Mouse (Mus musculus) midbrain, postnatal 0 days (tissue): Measurements from ENCODE around the gene Hhex. TPM values are rescaled to one million over a fixed set of nuclear protein-coding genes. Genes with fewer than 3 reads are reported as not detected.

Source experiments
- ATAC-seq: fragments of 200-750 bp; cut with Nextera tagmentation; 2 replicates; pipeline ENCODE4 v1.8.0; 2017; ENCODE audit warnings: moderate number of reproducible peaks, mild to moderate bottlenecking, moderate TSS enrichment, moderate library complexity; ENCODE audit not compliant: low FRiP score
- DNase-seq: peaks from one replicate; pipeline ENCODE4 v3.0.0-alpha.2; 2015; ENCODE audit warnings: low spot score
- H3K27ac ChIP-seq: fragments of 300-500 bp; sonication (generic); 2 replicates; pipeline ENCODE4 v1.5.1; 2014; ENCODE audit warnings: low read depth, mild to moderate bottlenecking, low read length, mixed read lengths
- H3K27me3 ChIP-seq: fragments of 300-500 bp; sonication (generic); 2 replicates; pipeline ENCODE4 v1.6.1; 2014; ENCODE audit warnings: low read length, control low read depth, mixed read lengths; ENCODE audit not compliant: insufficient read depth
- H3K36me3 ChIP-seq: fragments of 300-500 bp; sonication (generic); 2 replicates; pipeline ENCODE4 v1.6.1; 2014; ENCODE audit warnings: low read length, control low read depth, mixed read lengths; ENCODE audit not compliant: insufficient read depth
- H3K4me1 ChIP-seq: fragments of 300-500 bp; sonication (generic); 2 replicates; pipeline ENCODE4 v1.6.1; 2014; ENCODE audit warnings: mild to moderate bottlenecking, control low read depth, antibody characterized with exemption, low read length, mixed read lengths; ENCODE audit not compliant: insufficient read depth
- H3K4me2 ChIP-seq: fragments of 300-500 bp; sonication (generic); 2 replicates; pipeline ENCODE4 v1.6.1; 2014; ENCODE audit warnings: low read depth, mild to moderate bottlenecking, low read length, mixed read lengths; ENCODE audit not compliant: poor library complexity, severe bottlenecking
- H3K4me3 ChIP-seq: fragments of 300-500 bp; sonication (generic); 2 replicates; pipeline ENCODE4 v1.5.1; 2014; ENCODE audit warnings: low read depth, mild to moderate bottlenecking, low read length, moderate library complexity
- H3K9ac ChIP-seq: fragments of 300-500 bp; sonication (generic); replicated peaks from 2 replicates; pipeline ENCODE4 v1.6.1; 2014; ENCODE audit warnings: mild to moderate bottlenecking, low read length, moderate library complexity, mixed read lengths; ENCODE audit not compliant: poor library complexity, severe bottlenecking
- H3K9me3 ChIP-seq: fragments of 300-500 bp; sonication (generic); 2 replicates; pipeline ENCODE4 v1.6.1; 2016; ENCODE audit warnings: low read length, control low read depth
- CTCF ChIP-seq: IDR thresholded peaks from 2 replicates; pipeline ENCODE4 v1.5.1; 2016; ENCODE audit warnings: antibody characterized with exemption, mild to moderate bottlenecking
- WGBS: fragments of 180-500 bp; shearing (Covaris S2); extraction: QIAGEN DNeasy Blood & Tissue Kit; methylation state at CpG from one replicate; pipeline ENCODE4 v1.1.7; 2014; 5-methylcytosine and 5-hydroxymethylcytosine counted together
- polyA plus RNA-seq: library from polyadenylated mRNA; unstranded; fragments of >200 nt; fragmentation: Nextera tagmentation; extraction: Ambion mirVana; gene quantifications from 2 replicates; pipeline ENCODE4 v1.2.1, GENCODE M21; 2015
- total RNA-seq: library from RNA; depleted of rRNA; stranded (reverse); fragments of >200 nt; gene quantifications from 2 replicates; pipeline ENCODE4 v1.2.3, GENCODE M21; 2014

The Hhex gene
- total and polyA plus RNA-seq, 2 experiments from 2014 or later, result 0.99 to 3.5 TPM

GRCm38 (mm10) chr19:37435041-37435852 is 637 bp downstream of the Hhex start:
- peak overlapping the region; percentile 14; the same call in 1 of the 2 replicates for H3K27ac ChIP-seq
- no peaks in the 10 kb centered on the region for H3K4me1 ChIP-seq
- H3K9me3 ChIP-seq, result no peaks in the 10 kb centered on the region
- H3K4me2 ChIP-seq, result peak overlapping the region; percentile 44
- no peaks in the 10 kb centered on the region for H3K36me3 ChIP-seq
- peaks cover 58% of the 10 kb centered on the region for H3K27me3 ChIP-seq
- no peak for TF ChIP-seq CTCF
- H3K9ac ChIP-seq, result no peak overlapping the region
- ATAC-seq, result no peak; the same call in 1 of the 2 replicates
- WGBS, result 1% methylated on average over 74 of the region's 77 CpGs
- H3K4me3 ChIP-seq, result peak overlapping the region; percentile 34
- no peak for DNase-seq

GRCm38 (mm10) chr19:37435853-37436174 is 1.2 kb downstream of the Hhex start:
- no peak for TF ChIP-seq CTCF
- ATAC-seq, result no peak
- H3K4me3 ChIP-seq, result 0 out of 2 replicates have a peak overlapping the region, but pooled peaks have one; percentile 10
- no peaks in the 10 kb centered on the region for H3K9me3 ChIP-seq
- no peaks in the 10 kb centered on the region for H3K4me1 ChIP-seq
- no peak for DNase-seq
- no peak overlapping the region for H3K9ac ChIP-seq
- no peak overlapping the region for H3K4me2 ChIP-seq
- H3K27ac ChIP-seq, result no peak overlapping the region
- H3K27me3 ChIP-seq, result peaks cover 58% of the 10 kb centered on the region
- H3K36me3 ChIP-seq, result no peaks in the 10 kb centered on the region
- 6% methylated on average over 10 of the region's 10 CpGs for WGBS

- H3K4me3 ChIP-seq, result no peak overlapping the region
- no peak for TF ChIP-seq CTCF
- no peaks in the 10 kb centered on the region for H3K36me3 ChIP-seq
- WGBS, result 6% methylated on average over 28 of the region's 28 CpGs
- no peaks in the 10 kb centered on the region for H3K4me1 ChIP-seq
- H3K27ac ChIP-seq, result no peak overlapping the region
- ATAC-seq (no peak), DNase-seq (no peak)
- no peak overlapping the region for H3K4me2 ChIP-seq
- peaks cover 55% of the 10 kb centered on the region for H3K27me3 ChIP-seq
- H3K9ac ChIP-seq, result no peak overlapping the region
- H3K9me3 ChIP-seq, result no peaks in the 10 kb centered on the region
Measured at GRCm38 (mm10) chr19:37436514-37437288, 2.1 kb downstream of the Hhex start.

- no peak overlapping the region for H3K27ac ChIP-seq
- no peaks in the 10 kb centered on the region for H3K4me1 ChIP-seq
- WGBS, result 14% methylated on average over 14 of the region's 14 CpGs
- no peak for TF ChIP-seq CTCF
- no peak for ATAC-seq
- no peak overlapping the region for H3K4me3 ChIP-seq
- no peak overlapping the region for H3K4me2 ChIP-seq
- H3K27me3 ChIP-seq, result peaks cover 55% of the 10 kb centered on the region
- no peaks in the 10 kb centered on the region for H3K9me3 ChIP-seq
- H3K9ac ChIP-seq, result no peak overlapping the region
- H3K36me3 ChIP-seq, result no peaks in the 10 kb centered on the region
- DNase-seq, result no peak
Measured at GRCm38 (mm10) chr19:37437289-37437606, 2.6 kb downstream of the Hhex start.

- 73% methylated on average over 4 of the region's 4 CpGs for WGBS
- H3K27me3 ChIP-seq, result peaks cover 27% of the 10 kb centered on the region
Measured at GRCm38 (mm10) chr19:37440181-37440580, 5.6 kb downstream of the Hhex start.

More at GRCm38 (mm10) chr19:37440181-37440580, 5.6 kb downstream of the Hhex start:
- H3K4me1 ChIP-seq, result no peaks in the 10 kb centered on the region
- H3K9ac ChIP-seq, result no peak overlapping the region
- no peak for ATAC-seq
- no peaks in the 10 kb centered on the region for H3K36me3 ChIP-seq
- H3K9me3 ChIP-seq, result no peaks in the 10 kb centered on the region
- DNase-seq, result no peak
- no peak for TF ChIP-seq CTCF
- no peak overlapping the region for H3K4me3 ChIP-seq
- H3K4me2 ChIP-seq, result no peak overlapping the region
- H3K27ac ChIP-seq, result no peak overlapping the region
